Mouse (Mus musculus) spleen, postnatal 14 days (tissue): ENCODE measurements at regions not wholly inside any gene's neighbourhood (a gene's known extent, or its start where the extent isn't known, plus 50 kb on each side); places are given as distances from the start of the nearest gene placed in this dataset.
A peak's percentile ranks its signal among the peaks of the same experiment; 100 is the strongest.
"Not testable (repeated sequence)": the region's sequence is repeated elsewhere in the genome, so short reads cannot be mapped to it uniquely, and the experiment has no call there.

Experiments
- DNase-seq, 2 experiments: peaks; one replicate each; pipeline ENCODE4 v3.0.0; 2021 to 2022; ENCODE audit warnings: low spot score in 2 of 2

DNA sequence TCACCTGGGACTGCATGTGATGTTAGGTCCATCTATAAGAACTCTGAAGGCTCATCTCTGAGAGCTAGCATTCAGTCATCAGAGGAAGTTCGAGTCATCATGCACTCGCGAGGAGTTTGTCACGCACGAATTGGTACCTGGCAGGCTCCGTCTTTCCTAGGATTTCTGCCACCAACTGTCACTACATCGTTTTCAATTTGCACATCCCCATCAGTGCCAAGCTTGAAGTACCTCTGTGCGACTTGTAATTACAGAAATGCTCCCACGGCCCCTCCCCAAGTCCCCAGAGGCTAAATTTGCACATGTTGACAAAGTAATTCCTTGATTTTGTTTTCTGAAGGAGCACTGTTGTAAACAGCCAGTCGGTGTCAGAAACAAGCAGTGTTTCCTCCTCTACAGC lies 372.2 kb upstream of the Id2 start:
- no peak for DNase-seq

DNA sequence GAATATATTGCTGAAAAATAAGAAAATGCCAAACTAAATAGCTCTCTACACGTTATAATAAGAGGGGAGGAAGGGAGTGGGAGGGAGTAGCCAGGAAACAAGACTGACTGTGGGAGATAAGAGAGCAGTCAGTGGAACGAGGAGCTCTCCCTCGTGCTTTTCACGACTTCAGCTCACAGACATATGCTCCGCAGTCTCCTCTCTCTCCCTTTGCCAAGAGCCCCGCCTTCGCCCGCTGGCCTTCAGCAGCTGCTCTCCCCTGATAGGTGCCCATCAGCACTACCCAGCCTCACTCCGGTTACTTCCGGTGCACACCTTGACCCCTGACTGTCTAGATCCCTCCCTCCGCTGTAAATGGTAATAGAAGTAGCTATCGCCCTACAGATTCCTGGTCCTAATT lies 370.8 kb upstream of the Id2 start:
- peak; percentile 39 to 53 for DNase-seq

DNA sequence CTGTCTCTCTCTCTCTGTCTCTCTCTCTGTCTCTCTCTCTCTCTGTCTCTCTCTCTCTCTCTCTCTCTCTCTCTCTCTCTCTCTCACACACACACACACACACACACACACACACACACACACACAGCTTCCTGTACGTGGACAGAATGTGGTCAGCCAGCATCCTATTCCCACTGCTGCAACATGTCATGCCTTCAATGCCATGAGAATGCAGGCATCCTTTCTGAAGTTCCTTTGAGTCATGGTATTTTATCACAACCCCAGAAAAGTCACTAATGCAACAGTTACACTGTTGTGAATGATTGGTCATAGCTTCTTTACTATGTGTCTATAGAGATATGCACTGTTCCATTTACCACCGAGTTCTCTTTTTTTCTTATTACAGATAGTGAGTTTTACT lies 365.8 kb upstream of the Id2 start:
- not testable (repeated sequence) for DNase-seq

DNA sequence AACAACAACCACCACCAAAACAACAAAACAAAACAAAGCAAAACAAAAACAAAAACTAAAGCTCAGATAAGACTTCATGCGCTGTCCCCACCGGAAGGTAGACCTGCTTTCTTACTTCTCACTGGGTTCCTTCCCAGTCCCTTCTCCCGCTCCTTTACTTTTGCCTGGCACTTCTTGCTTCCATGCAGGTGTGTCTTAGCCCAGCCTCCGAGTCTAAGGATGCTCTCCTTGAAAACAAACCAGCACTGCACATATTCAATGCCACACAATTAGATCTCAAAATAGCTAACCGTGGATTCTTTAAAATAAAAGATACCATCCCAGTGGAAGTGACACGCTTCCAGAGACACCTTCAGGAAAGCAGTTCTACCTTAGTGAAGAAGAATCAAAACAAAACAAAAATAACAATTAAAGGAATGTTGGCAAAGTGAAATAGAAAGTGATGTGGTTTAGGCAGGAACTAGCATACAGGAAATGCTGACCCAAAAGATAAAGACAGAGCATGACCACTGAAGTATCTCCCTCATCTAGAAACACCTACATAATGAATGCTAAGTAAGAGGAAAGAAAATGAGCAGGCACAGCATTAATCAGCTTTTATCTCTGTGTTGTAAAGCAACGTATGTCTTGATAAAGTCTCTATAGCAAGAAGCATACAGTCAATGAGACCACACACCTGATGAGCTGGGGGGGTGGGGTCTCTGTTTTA lies 358.5 kb upstream of the Id2 start:
- no peak for DNase-seq

DNA sequence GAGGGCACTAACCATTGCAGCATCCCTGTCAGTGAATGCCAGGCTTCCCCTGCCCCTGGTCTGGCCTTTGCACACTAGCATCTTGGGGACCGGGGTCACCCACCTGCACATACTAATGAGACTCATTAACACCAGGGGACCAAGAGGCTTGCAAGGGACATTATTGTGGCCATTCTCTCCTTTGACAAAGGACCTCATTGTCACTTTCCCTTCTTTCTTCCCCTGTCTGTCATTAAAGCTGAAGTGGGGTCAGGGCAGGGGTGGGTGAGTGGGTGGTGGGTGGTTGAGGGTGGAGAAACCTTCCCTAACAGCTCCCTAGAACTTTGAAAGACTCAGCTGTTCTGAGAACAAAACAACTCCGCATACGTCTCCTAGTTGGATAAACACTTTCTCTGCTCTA lies 356.4 kb upstream of the Id2 start:
- DNase-seq = no peak

DNA sequence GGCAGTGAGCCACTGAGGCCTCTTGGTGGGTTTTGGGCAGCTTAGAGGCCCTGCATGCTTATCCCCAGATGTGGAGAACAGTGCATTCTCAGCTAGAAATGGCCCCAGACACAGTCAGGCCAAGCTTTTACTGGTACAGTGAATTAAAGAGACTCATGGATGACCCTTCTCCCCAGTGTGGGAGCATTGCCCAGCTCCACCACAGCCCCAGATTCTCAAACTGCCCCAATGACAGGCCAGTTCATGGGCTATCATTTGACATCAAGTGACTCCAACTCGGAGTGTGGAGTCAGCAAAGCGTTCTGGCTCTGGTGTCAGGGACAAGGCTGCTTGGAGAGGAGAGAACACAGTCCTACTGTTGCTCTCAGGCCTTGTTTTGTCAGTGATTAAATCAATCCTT lies 354.2 kb upstream of the Id2 start:
- no peak for DNase-seq

DNA sequence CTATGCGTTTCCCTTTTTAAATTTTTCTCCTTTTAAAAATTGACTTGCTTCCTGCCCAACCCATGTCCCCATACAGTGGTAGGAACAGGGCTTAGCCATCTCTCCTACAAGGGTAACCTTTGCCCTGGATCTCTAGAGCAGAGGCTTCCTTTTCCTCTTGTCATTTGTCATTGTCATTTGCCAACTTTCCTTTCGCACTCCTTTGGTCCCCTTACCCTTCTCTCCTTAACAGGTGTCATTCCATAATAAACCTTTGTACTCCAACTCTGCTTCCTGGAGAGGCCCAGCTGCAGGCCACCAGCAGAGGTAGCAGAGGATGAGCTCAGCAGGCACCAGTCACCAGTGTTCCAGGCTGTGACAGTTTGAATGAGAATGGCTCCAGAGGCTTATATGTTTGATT lies 347.4 kb upstream of the Id2 start:
- no peak for DNase-seq

DNA sequence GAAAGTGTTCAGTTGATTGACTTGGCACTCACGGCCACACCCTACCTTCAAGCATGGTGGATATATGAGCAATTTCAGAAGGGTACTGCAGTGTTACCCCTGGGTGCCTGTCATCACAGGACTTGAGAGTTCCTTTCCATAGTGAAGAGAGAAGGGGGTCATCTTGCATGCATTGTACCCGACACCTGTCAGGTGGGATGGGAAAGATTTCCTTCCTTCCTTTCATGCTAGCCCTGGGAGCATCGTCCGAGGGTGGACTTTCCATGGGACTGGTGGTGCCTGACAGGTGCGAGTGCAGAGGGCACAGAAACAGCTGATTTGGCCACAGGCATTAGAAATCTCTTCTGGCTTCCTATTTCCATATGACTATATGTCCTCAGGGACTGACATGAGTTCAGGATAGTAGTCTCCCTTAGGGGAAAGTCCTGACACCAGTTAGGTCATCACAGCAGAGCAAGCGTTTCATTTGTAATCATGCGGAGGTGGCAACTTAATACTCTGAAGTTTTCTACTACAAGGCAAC lies 342.1 kb upstream of the Id2 start:
- DNase-seq = no peak

DNA sequence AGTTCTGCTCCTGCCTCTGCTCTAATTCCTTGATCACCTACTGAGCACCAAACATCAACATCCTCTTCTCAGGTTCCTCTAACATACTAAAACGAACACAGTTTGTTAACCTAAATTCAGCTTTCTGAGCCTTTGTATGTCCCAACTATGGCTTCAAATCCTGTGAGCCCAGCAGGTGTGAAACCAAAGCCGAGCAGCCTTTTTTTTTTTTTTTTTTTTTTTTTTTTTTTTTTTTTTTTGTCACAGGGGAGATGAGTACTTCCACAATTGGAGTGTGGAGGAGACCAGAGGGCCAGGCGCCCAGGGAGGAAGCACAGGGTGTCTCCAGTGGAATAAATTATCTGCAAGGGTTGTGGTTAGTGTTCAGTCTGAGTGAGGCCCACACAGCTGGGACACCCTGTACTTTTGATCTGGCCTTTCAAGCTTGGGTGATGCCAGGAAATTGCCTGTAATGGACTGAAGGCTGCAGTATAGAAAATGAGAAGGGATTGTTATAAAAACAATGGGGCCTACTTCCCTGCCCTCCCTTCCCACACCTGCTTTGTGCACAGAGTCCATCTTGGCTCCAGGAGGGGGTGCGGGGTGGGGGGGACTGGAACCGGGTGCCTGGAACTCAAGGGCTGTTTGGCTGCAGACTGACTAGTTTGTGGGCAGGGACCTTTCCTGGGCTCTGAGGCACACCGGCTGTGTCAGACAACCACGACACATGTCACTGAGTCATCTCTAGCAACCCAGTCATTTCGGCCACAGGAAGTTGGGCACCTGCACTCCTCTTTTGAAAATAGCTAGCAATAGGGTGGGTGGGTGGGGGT lies 341.5 kb upstream of the Id2 start:
- no peak for DNase-seq

DNA sequence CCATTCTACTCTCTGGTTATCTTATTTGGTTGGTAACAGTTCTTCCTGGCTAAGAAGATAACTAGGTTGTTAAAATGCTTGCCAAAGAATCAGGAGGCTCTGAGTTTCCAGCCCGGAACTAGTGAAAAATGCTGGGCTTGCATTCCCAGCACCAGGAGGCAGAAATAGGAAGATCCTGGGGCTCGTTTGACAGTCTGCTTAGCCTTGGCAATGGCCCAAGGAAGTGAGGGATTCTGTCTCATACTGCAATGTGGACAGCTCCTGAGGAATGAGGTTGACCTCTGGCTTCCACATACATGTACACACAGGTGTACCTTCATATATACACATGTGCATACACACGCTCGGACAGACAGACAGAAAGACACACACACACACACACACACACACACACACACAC lies 340.6 kb upstream of the Id2 start:
- no peak for DNase-seq

DNA sequence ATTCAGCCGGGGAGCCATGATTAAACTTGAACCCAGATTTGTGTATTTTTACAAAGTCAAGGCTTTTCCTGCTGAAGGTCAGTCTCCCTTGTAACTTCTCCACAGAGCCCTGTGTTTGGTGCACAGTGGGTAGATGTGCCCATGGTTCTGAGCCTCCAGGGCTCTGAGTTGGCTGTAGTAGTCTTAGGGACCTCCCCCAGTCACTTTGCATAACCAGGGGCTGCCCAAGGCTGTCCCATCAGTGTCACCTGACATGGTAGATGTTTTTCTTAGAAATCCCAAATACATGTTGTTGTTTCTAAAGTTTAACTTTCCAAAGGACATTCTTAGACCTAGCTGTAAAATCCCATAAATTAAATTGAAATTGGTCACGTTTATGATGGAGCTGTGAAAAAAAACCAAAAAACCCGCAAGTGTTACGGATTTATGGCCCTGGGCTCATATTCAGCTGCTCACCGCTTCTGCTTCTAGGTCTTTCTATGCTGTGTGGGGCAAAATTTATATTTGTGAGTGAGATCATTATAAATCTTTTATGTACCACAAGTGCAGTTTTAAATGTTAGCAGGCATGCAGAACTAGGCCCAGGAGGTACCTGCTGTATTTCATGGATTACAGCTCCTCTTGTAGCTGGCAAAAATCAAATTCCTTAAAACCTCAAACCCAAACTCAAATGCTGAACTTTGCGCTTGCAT lies 339.4 kb upstream of the Id2 start:
- DNase-seq = no peak

DNA sequence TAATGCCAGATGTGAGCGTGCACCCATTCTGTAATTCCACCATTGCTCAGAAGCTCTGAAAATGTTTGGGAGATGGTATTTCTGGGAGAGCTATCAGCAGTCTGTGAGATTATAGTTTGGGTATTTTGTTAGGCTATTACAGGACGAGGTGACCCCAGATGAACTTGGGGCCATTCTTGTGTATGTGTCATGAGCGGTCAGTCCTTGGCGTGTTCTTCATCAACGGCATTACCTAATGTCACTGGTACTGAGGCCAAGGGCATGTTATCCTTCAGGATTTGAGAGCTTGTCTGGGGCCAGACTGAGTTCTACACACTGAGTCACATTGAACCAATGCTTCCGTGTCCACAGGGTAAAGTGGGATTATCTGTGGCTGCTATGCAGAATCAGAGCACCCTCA lies 335.9 kb upstream of the Id2 start:
- no peak for DNase-seq

DNA sequence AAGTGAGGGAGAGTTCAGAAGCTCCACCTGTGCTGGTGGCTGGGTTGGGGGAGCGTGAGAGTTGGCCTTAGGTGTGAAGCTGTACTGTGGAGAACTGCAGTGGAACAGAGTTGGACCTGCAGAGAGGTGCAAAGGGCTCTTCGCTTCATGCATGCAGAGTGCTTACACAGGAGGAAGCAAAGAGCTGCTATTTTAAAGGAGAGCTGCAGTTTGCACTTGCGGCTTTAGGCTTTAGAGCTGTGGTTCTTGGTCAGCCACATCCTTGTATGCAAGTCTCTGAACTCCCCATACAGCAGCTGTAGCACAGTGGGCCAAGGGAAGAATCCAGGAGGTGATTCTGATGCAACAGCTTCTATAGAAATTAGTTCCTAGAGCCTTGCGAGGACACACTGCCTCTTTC lies 334.0 kb upstream of the Id2 start:
- DNase-seq = no peak

DNA sequence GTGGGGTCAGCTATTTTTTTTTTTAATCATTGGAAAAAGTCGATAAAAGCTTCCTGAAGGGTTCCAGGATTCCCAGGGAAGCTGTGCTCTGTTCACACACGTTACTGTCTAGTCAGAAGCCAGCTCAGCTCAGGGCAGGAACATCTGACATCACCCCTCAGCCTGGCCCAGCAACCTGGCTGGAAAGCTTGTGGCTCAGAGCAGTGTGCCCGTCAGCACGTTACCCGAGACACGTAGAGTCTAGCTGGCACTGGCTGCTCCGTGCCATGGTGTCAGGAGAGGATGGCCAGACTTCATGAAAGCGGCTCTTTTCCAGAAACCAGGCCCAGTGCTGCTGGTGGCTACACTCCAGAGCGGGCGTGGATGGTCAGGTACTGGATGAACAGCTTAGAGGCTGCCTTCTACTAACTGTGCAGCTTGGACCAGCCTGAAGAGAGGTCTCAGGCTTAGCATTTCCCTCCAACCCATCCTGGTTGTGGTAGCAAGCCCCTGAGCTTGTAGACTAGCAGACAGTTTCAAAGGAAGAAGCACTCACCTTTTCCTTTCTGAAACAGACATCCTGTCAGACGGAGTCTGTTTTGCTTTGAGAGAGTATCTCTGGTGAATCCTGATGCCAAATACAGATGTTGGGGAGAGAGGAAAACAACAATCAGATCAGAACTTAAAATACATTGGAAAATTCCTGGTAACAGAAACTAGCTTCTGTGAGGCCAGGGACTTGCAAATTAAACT lies 331.1 kb upstream of the Id2 start:
- DNase-seq = no peak

DNA sequence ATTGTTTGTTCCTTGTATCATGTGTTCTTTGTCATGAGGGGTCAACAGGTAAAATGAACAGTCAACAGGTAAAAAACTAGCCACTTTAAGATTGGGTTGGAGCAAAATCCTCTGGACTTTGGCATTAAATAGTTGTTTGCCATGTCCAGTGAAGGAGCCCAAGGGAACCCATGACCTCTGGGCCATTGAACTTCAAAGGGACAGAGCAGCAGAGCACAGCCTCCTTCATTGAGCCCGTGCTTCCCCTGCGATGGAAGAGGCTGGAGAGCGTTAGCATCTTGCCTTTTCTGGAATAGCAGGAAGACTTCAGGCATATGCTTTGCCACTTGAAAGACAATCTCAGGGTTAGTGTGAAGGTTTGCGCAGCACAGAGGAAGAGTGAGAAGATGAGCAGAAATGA lies 320.4 kb upstream of the Id2 start:
- DNase-seq = no peak

DNA sequence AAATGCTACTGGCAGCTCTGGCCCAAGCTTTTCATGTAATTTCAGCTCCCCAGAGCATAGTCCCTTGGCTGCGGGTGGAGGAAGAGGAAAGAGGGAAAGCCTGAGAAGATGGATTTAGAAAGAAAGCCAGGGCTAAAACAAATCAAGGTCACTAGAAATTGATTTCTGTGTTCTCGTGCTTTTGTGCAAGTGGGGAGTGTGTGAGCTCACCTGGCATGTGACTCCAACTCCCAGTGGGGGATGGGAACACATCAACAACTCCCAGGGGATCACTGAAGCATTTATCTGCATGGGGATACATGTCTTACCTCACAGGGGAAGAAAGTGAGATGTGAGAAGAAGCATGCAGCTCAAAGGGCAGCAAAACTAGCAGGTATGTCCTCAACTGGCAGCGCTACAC lies 319.6 kb upstream of the Id2 start:
- no peak for DNase-seq

DNA sequence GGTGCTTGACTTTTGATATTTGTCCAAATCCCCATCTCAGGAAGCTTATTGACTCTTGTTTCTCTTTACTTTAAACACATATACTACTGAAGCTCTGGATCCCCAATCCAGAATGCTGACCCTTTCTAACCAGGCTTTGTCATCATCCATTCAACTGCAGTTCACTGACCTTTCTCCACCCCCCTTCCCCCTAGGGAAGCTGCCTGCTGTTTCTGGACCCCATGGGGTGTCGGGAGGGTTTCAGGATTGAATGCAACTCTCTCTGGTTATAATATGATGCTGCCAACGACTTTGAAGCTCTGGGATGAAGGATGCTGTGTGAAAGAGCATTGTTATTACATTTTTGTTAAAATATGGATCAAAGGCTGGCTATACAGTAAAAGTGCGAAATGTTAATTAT lies 318.7 kb upstream of the Id2 start:
- no peak for DNase-seq

DNA sequence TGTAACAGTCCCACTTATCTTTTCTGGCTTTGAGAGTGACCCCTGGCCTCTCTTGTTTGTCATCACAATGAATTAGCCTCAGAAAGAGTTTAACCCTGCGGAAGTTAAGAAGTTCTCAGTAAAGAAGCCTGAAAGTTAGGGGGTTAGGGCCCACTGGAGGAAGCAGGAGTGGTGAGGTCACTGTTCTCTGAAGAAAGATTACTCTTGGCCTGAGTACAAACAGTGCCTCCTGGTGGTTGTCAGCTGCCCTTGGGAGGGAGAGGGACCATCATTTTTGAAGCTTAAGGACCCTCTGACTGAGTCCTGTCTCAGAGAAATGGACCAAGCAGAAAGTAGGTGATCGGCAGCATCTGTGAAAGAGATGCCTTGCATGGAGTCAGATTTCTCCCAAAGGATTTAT lies 318.3 kb upstream of the Id2 start:
- peak; percentile 14 to 57 for DNase-seq

DNA sequence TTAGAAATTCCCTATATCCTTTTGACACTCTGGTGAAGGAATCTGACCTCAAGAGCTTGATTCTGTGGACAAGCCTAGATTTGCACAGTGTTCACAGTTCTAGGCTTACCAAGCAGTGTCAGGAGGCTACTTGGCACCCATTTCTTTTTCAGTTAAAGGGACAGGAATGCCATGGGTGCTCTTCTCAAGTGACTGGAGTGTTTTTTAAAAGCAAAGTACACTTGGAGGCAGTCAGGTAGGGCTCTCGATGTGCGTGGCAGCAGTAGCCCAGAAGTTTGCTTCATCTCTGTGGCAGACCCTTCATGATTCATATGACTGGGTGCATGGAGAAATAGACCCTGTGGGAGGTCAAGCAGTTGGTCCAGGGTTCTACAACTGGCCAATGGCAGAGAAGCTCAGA lies 310.4 kb upstream of the Id2 start:
- DNase-seq = no peak

DNA sequence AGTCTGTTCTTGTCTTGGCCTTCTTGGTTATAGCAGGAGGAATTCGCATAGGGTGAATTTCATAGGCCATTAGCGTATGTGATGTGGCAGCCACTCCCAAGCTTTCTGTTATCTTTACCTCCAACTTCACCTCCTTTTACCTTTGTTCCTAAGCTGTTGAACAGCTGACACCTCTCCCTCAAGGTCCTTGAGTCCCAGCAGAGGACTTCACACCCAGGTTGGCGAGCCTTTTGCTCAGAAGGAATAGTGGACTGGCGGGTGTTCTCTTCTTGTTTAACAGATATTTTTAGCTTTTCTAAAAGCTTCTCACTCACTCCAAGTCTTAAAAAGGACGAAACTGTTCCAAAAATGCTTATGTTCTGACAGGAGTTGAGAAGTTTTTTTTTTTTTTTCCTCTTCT lies 303.4 kb upstream of the Id2 start:
- no peak for DNase-seq

DNA sequence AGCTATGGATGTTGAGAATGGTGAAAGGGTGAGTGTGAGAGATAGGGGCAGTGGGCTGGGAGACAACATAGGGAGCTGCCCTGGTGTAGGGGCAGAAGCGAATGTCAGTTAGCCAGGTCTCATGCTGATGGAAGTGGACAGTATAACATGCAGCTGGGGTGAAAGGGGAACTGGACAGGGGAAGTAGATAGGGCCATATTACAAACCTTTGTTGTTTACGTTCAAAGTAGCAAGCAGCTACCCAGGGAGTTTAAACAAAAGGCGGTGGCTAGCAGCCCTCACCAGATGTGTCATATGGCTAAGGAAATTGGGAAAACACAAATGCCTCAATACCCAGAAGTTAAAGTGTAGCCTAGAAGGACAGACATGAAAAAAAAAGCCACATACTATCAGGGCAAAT lies 301.8 kb upstream of the Id2 start:
- DNase-seq = no peak

DNA sequence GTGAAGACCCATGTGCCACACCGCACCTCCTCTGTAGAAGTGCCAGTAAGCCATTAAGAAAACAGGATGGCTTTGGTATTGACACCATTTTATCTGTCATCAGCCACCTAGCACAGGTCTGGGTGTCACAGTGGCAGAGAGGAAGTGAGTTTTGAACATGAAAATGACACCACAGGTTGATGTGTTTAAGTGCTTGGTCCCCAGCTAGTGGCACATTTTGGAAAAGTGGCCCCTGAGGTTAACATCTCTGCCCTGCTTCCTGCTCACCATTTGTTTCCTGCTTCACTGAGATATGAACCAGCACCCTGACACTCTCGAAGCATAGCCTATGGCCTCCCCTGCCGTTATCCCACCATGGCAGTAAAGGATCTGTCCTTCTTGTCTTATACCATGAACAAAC lies 297.4 kb upstream of the Id2 start:
- DNase-seq = no peak
